Mouse (Mus musculus): ENCODE data around the gene Edf1. TPM values are rescaled to one million over a fixed set of nuclear protein-coding genes. Genes with fewer than 3 reads are reported as not detected.

Gene Edf1
- polyA plus RNA-seq, 1 experiment from 2014 or later, result 319 TPM

GRCm38 (mm10) chr2:25580621-25581101 lies 23.0 kb downstream of the Edf1 start:
- H3K9ac ChIP-seq (ENCODE audit: low read length), result no peak overlapping the region
- no peak overlapping the region for H3K27ac ChIP-seq (replicated peaks in 1 of 2; ENCODE audit: control insufficient read depth in 1 of 2, insufficient read depth in 1 of 2, low read depth in 2 of 2, low read length in 2 of 2)
- ATAC-seq (ENCODE audit: insufficient number of reproducible peaks, insufficient read depth, low FRiP score, low read depth), result no peak
- peaks cover 31% of the 10 kb centered on the region for H3K36me3 ChIP-seq (ENCODE audit: control insufficient read depth, insufficient read depth, low read length)
- H3K4me2 ChIP-seq (ENCODE audit: low read length), result no peak overlapping the region
- no peaks in the 10 kb centered on the region for H3K9me3 ChIP-seq (ENCODE audit: control insufficient read depth, low read length)
- peaks cover 55% of the 10 kb centered on the region for H3K27me3 ChIP-seq (ENCODE audit: control insufficient read depth, insufficient read depth, low read length)
- H3K4me1 ChIP-seq (ENCODE audit: control insufficient read depth in 2 of 2, insufficient read depth in 2 of 2, low read length in 2 of 2), result peaks cover 26 to 42% of the 10 kb centered on the region in 2 experiments
- no peak overlapping the region for H3K4me3 ChIP-seq (ENCODE audit: control insufficient read depth in 1 of 2, insufficient read depth in 1 of 2, low read depth in 1 of 2, low read length in 2 of 2)
- WGBS, result 45% methylated on average over 6 of the region's 6 CpGs

DNA sequence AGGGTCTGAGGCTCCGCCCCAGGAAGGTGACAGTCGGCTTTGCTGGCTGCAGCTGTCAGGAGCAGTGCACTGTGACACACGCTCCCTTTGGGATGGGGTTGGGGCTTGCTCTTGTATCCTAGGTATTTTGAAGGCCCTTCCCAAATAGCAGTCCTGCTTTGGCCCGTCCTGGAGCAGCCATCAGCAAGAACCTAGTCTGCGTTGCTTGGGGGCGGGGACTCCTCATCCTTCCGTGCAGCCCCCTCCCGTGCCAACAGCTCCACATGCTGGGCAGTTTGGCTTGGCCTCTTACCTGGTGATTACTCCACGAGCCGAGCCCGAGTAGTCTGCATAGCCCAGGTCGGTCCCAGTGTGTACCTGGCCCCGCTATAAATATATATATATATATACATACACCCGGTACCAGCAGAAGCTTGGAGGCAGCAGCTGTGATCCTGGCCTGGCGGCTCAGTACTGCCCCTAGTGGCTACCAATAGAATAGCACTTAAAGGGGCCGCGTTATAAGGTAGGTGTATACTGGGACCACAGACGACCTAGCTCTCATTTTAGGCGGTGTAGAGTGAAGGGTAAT lies 23.7 kb downstream of the Edf1 start, which contains the start of gene Ajm1:
TSS of gene Ajm1 (minus strand) at position 464 of the 571 bp plus-strand sequence.
- H3K27me3 ChIP-seq (ENCODE audit: control insufficient read depth, insufficient read depth, low read length), result peaks cover 50% of the 10 kb centered on the region
- 7% methylated on average over 19 of the region's 19 CpGs for WGBS
- H3K27ac ChIP-seq (replicated peaks in 1 of 2; ENCODE audit: control insufficient read depth in 1 of 2, insufficient read depth in 1 of 2, low read depth in 2 of 2, low read length in 2 of 2), result no peak within 1 kb of the TSS
- peaks cover 22 to 35% of the 10 kb centered on the region in 2 experiments for H3K4me1 ChIP-seq (ENCODE audit: control insufficient read depth in 2 of 2, insufficient read depth in 2 of 2, low read length in 2 of 2)
- 0 out of 2 replicates have a peak, but pooled peaks have one; percentile 17 for ATAC-seq (ENCODE audit: insufficient number of reproducible peaks, insufficient read depth, low FRiP score, low read depth)
- H3K4me3 ChIP-seq (ENCODE audit: control insufficient read depth in 1 of 2, insufficient read depth in 1 of 2, low read depth in 1 of 2, low read length in 2 of 2), result peak within 1 kb of the TSS; percentile 15 to 38; a peak in 3 of 4 replicates
- H3K9ac ChIP-seq (ENCODE audit: low read length), result peak within 1 kb of the TSS; percentile 59
- H3K4me2 ChIP-seq (ENCODE audit: low read length), result peak within 1 kb of the TSS; percentile 81
- no peaks in the 10 kb centered on the region for H3K9me3 ChIP-seq (ENCODE audit: control insufficient read depth, low read length)
- peaks cover 37% of the 10 kb centered on the region for H3K36me3 ChIP-seq (ENCODE audit: control insufficient read depth, insufficient read depth, low read length)

DNA sequence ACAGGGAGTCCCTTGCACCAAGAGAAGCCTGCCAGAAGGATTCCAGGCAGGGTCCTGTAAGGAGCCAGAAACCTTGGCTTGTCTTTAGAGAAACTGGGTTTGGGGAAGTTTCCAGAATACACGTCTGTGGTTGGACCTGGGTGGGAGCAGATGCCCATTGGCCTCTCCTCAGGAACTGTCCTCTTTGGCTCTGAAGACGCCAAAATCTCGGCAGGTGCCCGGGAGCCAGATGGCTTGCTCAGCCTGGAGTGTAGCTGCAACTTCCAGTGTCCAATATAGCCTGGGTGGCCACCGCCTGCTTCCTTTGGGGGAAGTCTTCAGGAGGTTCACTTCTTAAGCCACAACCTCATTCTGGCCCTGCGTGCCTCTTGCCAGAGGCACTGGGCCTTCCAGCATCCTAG lies 24.3 kb downstream of the Edf1 start:
- H3K36me3 ChIP-seq (ENCODE audit: control insufficient read depth, insufficient read depth, low read length), result peaks cover 42% of the 10 kb centered on the region
- H3K27me3 ChIP-seq (ENCODE audit: control insufficient read depth, insufficient read depth, low read length), result peaks cover 45% of the 10 kb centered on the region
- ATAC-seq (ENCODE audit: insufficient number of reproducible peaks, insufficient read depth, low FRiP score, low read depth), result no peak
- no peak overlapping the region for H3K9ac ChIP-seq (ENCODE audit: low read length)
- H3K4me1 ChIP-seq (ENCODE audit: control insufficient read depth in 2 of 2, insufficient read depth in 2 of 2, low read length in 2 of 2), result peaks cover 26 to 36% of the 10 kb centered on the region in 2 experiments
- no peaks in the 10 kb centered on the region for H3K9me3 ChIP-seq (ENCODE audit: control insufficient read depth, low read length)
- H3K27ac ChIP-seq (replicated peaks in 1 of 2; ENCODE audit: control insufficient read depth in 1 of 2, insufficient read depth in 1 of 2, low read depth in 2 of 2, low read length in 2 of 2), result no peak overlapping the region
- WGBS, result 28% methylated on average over 6 of the region's 6 CpGs
- H3K4me3 ChIP-seq (ENCODE audit: control insufficient read depth in 1 of 2, insufficient read depth in 1 of 2, low read depth in 1 of 2, low read length in 2 of 2), result no peak overlapping the region
- peak overlapping the region; percentile 81 for H3K4me2 ChIP-seq (ENCODE audit: low read length)

DNA sequence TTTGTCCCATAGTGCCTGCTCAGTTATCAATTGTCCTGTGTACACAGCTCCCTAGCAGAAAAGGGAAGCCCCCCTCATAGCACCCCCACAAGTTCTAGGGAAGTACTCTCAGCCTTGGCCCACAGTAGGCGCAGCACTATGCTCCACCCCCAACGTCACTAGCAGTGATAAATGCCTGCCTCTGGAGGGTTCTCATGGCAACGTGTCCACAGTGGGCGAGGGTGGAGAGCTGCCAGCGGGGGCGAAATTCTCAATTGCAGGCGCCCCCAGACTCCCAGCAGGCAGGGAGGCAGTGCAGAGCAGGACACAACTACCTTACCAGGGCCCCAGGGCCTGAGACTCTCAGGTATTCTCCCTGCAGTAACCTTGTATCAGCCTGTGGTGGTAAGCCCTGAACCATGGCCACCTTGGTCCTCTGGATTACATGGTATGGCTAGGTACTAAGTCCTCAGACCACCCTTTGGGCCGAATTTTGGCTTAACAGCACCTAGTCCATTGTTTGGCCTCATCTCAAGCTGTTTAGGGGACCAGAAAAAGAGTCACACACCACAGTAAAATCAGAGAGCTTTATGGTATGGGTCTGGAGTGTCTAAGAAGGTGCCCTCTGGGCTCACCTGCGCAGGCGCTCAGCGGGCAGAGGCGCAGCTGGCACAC lies 24.9 kb downstream of the Edf1 start:
- 0 out of 2 replicates have a peak overlapping the region, but pooled peaks have one; percentile 10 for H3K9ac ChIP-seq (ENCODE audit: low read length)
- no peak overlapping the region for H3K4me3 ChIP-seq (ENCODE audit: control insufficient read depth in 1 of 2, insufficient read depth in 1 of 2, low read depth in 1 of 2, low read length in 2 of 2)
- H3K4me1 ChIP-seq (ENCODE audit: control insufficient read depth in 2 of 2, insufficient read depth in 2 of 2, low read length in 2 of 2), result peaks cover 23 to 38% of the 10 kb centered on the region in 2 experiments
- H3K4me2 ChIP-seq (ENCODE audit: low read length), result no peak overlapping the region
- H3K9me3 ChIP-seq (ENCODE audit: control insufficient read depth, low read length), result no peaks in the 10 kb centered on the region
- no peak; the same call in 1 of the 2 replicates for ATAC-seq (ENCODE audit: insufficient number of reproducible peaks, insufficient read depth, low FRiP score, low read depth)
- H3K27ac ChIP-seq (replicated peaks in 1 of 2; ENCODE audit: control insufficient read depth in 1 of 2, insufficient read depth in 1 of 2, low read depth in 2 of 2, low read length in 2 of 2), result no peak overlapping the region
- H3K36me3 ChIP-seq (ENCODE audit: control insufficient read depth, insufficient read depth, low read length), result peaks cover 49% of the 10 kb centered on the region
- 43% methylated on average over 12 of the region's 12 CpGs for WGBS
- peaks cover 38% of the 10 kb centered on the region for H3K27me3 ChIP-seq (ENCODE audit: control insufficient read depth, insufficient read depth, low read length)

- Histone ChIP-seq H3K4me2 (ENCODE audit: low read length) (no peak overlapping the region), H3K9ac (ENCODE audit: low read length) (no peak overlapping the region), H3K27ac (replicated peaks in 1 of 2; ENCODE audit: control insufficient read depth in 1 of 2, insufficient read depth in 1 of 2, low read depth in 2 of 2, low read length in 2 of 2) (no peak overlapping the region), H3K9me3 (ENCODE audit: control insufficient read depth, low read length) (no peaks in the 10 kb centered on the region), H3K4me3 (ENCODE audit: control insufficient read depth in 1 of 2, insufficient read depth in 1 of 2, low read depth in 1 of 2, low read length in 2 of 2) (no peak overlapping the region), H3K36me3 (ENCODE audit: control insufficient read depth, insufficient read depth, low read length) (peaks cover 54% of the 10 kb centered on the region), H3K27me3 (ENCODE audit: control insufficient read depth, insufficient read depth, low read length) (peaks cover 33% of the 10 kb centered on the region), H3K4me1 (ENCODE audit: control insufficient read depth in 2 of 2, insufficient read depth in 2 of 2, low read length in 2 of 2) (peaks cover 21 to 35% of the 10 kb centered on the region in 2 experiments)
- WGBS, result 86% methylated on average over 6 of the region's 6 CpGs
- ATAC-seq (ENCODE audit: insufficient number of reproducible peaks, insufficient read depth, low FRiP score, low read depth), result no peak
These were observed 25.5 kb downstream of the Edf1 start for GRCm38 (mm10) chr2:25583120-25583481.

DNA sequence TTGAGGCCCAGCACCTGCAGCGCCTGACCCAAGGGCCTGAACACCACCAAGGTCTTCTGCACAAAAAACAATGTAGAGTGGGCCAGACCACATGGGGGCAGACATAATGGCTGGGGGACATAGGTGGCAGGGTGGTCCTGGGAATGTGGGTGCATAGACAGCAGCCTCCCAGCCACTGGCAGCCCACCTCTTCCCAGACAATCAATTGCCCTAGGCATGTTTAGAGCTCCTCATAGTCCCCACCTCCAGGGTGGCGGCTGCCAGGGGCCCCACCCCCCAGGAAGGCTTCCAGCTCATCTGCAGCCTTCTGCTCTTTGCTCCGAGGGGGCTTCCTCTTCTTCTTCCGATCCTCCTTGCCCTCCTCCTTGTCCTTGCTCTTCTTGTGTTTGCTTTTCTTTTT lies 25.9 kb downstream of the Edf1 start:
- Histone ChIP-seq H3K36me3 (ENCODE audit: control insufficient read depth, insufficient read depth, low read length) (peaks cover 59% of the 10 kb centered on the region), H3K4me2 (ENCODE audit: low read length) (no peak overlapping the region), H3K9me3 (ENCODE audit: control insufficient read depth, low read length) (no peaks in the 10 kb centered on the region), H3K27me3 (ENCODE audit: control insufficient read depth, insufficient read depth, low read length) (peaks cover 28% of the 10 kb centered on the region), H3K4me1 (ENCODE audit: control insufficient read depth in 2 of 2, insufficient read depth in 2 of 2, low read length in 2 of 2) (peaks cover 20 to 31% of the 10 kb centered on the region in 2 experiments), H3K27ac (replicated peaks in 1 of 2; ENCODE audit: control insufficient read depth in 1 of 2, insufficient read depth in 1 of 2, low read depth in 2 of 2, low read length in 2 of 2) (no peak overlapping the region), H3K4me3 (ENCODE audit: control insufficient read depth in 1 of 2, insufficient read depth in 1 of 2, low read depth in 1 of 2, low read length in 2 of 2) (no peak overlapping the region), H3K9ac (ENCODE audit: low read length) (no peak overlapping the region)
- no peak for ATAC-seq (ENCODE audit: insufficient number of reproducible peaks, insufficient read depth, low FRiP score, low read depth)
- 65% methylated on average over 3 of the region's 4 CpGs for WGBS

GRCm38 (mm10) chr2:25584152-25584551 lies 26.5 kb downstream of the Edf1 start:
- Histone ChIP-seq H3K4me2 (ENCODE audit: low read length) (no peak overlapping the region), H3K4me1 (ENCODE audit: control insufficient read depth in 2 of 2, insufficient read depth in 2 of 2, low read length in 2 of 2) (peaks cover 20 to 30% of the 10 kb centered on the region in 2 experiments), H3K27me3 (ENCODE audit: control insufficient read depth, insufficient read depth, low read length) (peaks cover 22% of the 10 kb centered on the region), H3K9ac (ENCODE audit: low read length) (no peak overlapping the region), H3K27ac (replicated peaks in 1 of 2; ENCODE audit: control insufficient read depth in 1 of 2, insufficient read depth in 1 of 2, low read depth in 2 of 2, low read length in 2 of 2) (no peak overlapping the region), H3K9me3 (ENCODE audit: control insufficient read depth, low read length) (no peaks in the 10 kb centered on the region), H3K36me3 (ENCODE audit: control insufficient read depth, insufficient read depth, low read length) (peaks cover 62% of the 10 kb centered on the region), H3K4me3 (ENCODE audit: control insufficient read depth in 1 of 2, insufficient read depth in 1 of 2, low read depth in 1 of 2, low read length in 2 of 2) (no peak overlapping the region)
- no peak for ATAC-seq (ENCODE audit: insufficient number of reproducible peaks, insufficient read depth, low FRiP score, low read depth)
- WGBS, result 88% methylated on average over 3 of the region's 3 CpGs

Measured in heart, embryonic 14.5 days (tissue).